Mouse (Mus musculus) mouse trophoblast stem cell (cell line): ENCODE results near the gene Gm10643.

ENCODE experiments used
- in situ Hi-C, 2 experiments: fragments of 300-500 bp; cut with MseI, MboI; formaldehyde crosslinking; loops; 2 replicates in 1 of 2; 3 replicates in 1 of 2; pipeline ENCODE4 v1.15.1; 2025

Gene Gm10643

DNA sequence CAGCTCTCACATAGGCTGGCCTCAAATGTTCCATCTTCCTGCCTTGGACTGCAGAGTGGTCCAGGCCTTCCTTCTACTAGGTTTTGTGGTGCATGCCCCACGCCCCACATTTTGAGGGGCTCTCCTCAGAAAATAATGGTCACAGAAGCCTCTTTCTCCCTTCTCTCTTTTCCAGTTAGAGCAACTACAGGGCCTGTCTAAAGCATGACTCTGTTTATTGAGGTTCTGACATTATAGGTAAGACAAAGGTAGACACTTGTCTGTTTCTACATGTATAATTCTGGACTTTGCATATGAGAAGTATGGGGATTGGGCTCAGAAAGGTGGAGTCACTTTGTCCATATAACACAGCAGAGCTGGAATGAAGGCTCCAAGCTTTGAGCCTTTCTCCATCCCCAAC lies at the start of gene Gm10643:
Gm10643 (minus strand) TSS at position 101 of the 400 bp plus-strand sequence.
- in situ Hi-C loops = no loop called here

DNA sequence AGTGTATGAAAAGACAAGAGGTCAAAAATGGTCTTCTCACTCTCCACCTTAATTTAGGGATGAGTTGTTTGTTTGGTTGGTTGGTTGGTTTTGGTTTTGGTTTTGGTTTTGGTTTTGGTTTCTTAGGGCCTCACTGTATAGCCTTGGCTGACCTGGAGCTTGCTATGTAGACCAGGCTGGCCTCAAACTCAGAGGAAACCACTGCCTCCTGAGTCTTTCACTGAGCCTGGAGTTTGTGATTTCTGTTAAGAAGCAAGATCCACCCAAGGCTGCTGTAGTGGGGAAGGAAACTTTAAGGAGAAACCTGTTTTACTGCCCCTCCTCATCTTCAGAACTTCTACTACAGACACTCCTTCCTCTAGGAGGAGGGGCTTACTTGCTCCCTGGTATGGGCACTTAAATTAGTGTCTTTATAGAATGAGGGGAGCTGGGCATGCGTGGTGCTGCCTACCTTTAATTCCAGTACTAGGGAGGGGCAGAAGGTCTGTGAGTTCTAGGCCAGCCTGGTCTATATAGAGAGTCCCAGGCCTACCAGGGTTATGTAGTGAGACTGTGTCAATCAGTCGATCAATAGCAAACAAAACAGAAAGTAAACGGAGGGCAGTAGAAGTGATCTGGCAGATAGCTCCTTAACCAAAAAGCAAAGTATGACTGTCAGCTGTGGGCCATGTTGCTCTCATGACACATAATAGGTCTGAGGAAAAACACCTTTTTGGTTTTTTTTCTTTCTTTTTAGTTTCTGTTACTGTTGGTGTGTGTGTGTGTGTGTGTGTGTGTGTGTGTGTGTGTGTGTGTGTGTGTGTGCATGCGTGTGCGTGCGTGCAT lies 41.5 kb upstream of the Gm10643 start:
- in situ Hi-C loops = no loop called here

DNA sequence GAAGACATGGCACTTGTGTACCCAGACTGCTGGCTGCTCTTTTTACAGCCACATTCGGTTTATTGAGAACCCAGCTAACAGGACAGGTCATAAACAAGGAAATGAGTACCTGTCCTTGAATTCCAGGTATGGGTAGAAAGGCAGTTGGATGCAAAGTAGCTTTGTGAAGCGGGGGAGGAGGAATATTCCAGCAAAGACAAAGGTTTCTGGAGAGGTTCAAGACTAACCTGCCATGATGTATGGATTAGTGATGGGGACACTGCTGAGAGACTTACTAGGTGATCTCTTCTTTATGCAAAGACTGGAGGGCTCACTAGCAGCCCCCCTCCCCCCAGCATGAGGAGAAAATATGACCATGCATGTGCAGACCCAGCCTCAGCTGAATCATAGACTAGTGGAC lies 40.7 kb upstream of the Gm10643 start:
- in situ Hi-C loops = no loop called here

DNA sequence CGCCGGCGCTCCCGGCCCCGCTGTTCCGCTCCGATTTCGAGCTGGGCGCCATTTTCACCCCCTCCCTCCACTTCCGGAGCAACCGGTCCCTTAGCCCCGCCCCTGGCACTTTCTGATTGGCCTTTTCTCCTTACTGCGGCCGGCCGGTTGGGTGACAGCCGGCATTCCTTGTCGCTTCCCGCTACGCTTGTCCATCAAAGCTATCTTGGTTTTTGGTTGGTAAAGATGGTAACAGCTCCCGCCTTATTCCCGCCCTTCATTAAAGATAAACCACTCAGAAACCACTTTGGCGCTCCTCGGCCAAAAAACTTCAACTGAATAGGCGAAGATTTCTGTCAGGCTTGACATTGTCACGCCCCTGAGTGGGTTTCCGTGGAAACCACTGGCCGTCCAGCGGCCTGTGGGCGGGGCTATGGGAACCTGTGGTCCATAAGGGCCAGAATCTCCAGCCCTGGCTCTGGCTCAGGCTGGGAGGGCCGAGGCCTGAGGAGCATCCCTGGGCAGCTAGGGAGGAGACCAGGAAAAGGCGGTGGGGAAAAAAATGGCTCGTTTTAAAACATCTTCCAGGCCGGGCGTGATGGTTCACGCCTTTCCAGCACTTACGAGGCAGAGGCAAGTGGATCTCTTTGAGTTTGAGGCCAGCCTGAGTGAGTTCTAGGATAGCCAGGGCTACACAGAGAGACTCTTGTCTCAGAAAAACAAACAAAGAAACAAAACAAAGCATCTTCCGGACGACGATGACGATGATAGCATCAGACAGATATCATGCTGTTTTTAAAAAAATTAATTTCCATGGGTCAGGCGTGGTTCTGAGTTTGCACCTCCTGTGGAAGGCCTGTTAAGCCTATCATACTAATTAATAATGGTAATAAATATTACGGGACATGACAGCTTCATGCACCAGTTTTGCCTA lies 40.0 kb upstream of the Gm10643 start, which contains the start of gene Dcaf15:
Dcaf15 (minus strand) TSS at position 72 of the 913 bp plus-strand sequence.
- in situ Hi-C loops = no loop called here

DNA sequence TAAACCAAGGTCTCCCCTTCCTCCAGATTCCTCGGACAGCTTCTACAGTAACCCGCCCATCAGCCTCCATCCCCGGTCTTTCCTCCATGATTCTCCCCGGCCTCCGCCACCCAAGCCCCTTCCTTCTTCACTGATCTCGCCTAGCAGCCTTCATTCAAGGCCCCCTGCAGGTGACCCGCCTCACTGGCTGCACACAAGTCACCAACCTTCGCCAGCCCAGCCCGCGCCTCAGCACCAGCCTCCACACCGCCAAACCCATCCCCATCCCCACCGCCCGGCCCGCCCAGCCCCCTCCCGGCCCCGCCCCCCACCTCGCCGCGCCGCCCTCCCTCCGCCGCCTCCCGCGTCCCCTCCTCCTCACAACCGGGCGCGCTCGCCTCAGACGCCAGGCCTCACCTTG lies 39.3 kb upstream of the Gm10643 start:
- in situ Hi-C loops = no loop called here

DNA sequence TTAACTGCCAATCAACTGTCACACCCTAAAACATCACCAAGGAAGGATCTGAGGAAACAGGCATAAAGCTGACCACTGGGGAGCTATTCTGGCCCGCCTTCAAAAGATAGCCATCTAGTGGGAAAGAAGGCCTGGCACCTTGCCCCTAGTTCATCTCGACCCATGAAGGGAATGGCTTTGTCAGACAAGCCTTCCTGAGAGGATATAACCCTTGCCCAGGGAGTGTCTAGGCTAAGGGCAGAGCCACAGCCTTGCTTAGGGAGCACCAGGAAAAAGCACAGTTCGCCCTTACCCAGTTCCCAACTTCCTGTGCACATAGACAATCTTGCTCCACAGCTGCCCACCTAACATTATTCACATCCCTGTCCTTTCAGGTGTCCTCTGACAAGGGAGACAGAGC lies 38.7 kb upstream of the Gm10643 start:
- in situ Hi-C loops = no loop called here

DNA sequence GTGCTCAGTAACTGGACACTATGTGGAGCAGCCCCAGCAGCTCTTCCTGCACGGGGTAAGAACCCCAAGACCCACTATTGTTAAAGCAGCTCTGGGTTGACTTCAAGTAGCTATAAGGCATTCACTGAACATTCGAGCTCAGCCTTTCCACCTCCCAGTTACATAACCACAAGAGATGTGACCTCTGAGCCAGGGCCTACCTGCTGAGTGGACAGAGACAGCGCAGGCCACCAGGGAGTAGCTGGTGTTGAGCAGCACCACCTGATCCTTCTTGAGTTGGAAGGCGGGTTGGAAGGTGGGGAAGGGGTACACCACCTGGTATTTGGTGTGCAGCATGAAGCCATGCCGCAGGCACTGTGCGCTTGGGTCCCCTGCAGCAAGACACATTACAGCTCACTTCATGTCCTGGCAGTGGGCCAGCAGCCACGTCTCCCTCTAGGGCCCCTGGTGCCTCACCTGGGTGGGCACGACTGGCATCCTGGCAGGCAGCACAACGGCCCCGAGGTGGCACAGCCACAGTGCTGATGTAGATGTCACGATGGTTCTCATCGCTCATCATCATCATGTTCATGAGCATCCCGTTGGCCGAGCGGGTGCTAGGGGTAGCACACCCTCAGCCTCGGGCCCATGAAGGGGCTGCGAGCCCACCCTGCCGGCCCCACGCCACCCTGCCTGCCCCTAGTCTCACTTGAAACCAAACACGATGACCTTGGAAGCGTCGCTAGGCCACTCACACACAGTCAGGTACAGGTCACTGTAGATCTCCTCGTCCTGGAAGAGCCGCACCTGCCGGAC lies 36.7 kb upstream of the Gm10643 start:
- in situ Hi-C loops = no loop called here

DNA sequence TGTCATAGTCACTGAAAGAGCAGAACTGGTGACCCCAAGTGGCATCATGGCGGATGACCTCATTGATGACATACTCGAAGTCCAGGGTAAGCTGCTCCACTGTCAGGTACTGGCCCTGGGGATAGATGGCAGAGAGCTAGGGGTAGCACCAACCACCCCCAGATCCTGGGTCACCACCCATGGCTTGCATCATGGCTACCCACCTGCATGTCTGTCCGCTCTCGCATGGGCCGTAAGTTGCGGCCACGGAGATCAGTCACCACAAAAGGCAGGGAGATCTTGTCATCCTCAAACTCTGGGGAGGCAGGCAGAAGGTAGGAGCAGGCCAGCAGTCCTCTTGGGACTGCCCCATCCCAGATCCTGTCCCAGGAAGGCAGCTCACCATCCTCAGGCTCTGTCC lies 33.4 kb upstream of the Gm10643 start:
- in situ Hi-C loops = no loop called here

DNA sequence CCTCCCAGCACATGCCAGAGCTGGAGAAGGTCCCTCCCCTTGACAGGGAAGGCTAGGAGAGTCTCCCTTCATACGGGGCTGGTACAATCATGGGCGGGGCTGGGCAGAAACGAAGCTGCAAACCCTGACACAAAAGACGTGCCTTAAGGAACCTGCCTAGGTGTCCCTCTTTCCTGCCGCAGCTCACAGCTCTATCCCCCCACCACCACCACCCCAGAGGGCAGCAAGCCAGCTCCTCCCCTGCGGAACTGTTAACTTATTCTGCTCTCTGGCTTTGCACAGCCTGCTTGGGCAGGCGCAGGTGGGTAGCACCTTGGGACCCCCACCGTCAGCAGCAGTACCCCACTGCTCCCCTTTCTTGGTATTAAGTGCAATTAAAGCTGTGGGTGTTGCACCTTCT lies 31.1 kb upstream of the Gm10643 start:
- in situ Hi-C loops = no loop called here

DNA sequence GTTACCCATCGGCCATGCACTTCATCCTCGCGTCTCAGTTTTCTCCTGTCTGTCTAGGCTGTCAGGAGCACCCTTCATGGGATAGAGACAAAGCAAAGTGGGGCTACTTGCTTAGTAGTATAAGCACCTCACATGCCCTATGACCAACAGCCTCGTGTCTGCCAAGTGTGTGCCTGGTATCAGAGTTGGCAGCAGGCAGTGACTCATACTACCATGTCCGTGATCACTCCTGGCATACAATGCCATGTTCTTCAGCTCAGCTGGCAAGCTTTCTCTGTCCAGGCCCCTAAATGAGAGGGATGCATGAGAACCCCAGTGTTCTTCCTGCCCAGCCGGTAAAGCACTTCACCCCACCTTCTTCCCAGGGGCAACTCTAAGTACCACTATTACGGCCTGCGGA lies 25.6 kb upstream of the Gm10643 start:
- in situ Hi-C loops = no loop called here

DNA sequence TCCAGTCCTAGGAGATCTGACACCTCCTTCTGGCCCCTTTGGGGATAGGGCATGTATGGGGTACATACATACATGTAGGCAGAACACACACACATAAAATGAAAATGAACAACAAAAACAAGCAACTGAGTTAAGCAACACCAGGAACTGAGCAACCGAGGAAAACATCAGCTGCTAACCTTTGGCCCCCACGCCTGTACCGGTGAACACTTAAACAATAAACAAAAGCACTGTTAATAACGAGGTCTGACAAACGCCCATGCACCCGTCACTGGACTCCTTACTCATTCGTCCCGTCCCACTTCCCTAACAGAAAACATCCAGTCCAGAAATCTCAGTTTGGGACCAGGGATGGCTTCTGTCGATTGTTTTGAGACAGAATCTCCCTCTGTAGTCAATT lies 24.3 kb upstream of the Gm10643 start:
- in situ Hi-C loops = no loop called here

DNA sequence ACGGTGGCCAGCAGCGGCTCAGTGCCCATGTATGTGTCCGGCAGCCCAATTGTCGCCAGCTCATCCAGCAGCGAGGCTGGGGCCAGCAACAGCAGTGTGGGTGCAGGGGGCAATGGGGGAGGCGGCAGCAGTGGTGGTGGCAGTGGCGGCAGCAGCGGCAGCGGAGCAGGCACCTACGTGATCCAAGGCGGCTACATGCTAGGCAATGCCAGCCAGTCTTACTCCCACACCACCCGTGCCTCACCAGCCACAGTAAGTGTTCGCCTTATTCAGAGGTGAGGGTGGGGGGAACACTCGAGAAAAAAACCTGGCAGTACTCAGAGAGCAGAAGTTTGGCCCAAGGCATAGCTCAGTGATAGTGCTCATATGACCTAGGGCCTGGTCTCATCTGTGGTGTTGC lies 22.9 kb upstream of the Gm10643 start:
- in situ Hi-C loops = no loop called here

DNA sequence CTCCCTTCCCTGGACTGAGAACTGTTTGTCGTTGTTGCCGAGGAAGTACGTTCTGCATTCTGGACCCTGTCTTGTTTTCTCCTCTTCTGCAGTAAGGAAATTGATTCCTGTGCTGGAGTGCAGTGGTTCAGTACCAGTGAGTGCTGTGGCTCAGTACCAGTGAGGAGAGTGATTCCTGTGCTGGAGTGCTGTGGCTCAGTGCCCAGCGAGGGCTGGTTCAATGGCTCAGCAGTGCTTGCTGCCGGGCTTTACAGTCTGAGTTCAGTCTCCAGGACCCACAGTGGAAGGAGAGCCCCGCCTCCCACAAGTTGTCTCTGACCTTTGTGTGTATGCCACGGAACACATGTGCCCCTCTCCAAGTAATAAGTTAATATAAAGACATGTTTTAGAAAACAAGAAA lies 22.2 kb upstream of the Gm10643 start:
- in situ Hi-C loops = no loop called here

DNA sequence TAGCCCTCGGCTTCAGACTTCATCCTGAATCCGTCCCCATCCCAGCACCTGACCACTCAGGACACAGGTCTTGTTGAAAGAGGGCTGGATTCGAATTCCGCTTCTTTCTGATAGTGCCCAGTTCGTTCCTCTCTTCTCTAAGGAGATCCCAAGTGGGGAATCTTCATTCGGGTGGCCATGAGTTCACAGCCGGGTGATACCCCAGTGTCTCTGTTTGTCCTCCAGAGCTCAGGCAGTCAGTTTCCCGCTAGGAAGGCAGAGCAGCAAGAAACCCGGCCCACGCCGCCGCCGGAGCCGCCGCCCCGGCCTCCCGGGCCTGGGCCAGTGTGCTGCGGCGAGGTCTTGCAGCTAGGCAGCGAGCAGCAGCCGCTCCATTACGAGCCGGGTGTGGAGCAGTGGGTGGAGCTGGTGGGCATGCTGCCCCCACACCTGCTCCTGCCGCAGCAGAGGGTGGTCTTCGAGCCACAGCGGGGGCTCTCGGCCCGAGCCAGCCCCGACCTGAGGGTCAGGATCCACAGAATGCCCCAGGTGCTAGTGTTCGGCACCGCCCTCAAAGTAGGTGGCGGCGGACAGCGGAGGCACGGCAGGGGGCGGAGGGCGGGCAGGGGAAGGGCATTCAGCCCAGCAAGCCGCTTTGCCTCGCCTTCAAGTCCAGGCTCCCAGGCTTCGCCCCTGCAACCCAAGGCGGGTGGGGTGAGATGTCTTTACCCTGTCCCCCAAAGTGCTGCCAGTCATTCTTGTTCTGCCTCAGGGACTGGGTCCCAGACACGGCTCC lies 19.6 kb upstream of the Gm10643 start:
- in situ Hi-C loops = no loop called here

DNA sequence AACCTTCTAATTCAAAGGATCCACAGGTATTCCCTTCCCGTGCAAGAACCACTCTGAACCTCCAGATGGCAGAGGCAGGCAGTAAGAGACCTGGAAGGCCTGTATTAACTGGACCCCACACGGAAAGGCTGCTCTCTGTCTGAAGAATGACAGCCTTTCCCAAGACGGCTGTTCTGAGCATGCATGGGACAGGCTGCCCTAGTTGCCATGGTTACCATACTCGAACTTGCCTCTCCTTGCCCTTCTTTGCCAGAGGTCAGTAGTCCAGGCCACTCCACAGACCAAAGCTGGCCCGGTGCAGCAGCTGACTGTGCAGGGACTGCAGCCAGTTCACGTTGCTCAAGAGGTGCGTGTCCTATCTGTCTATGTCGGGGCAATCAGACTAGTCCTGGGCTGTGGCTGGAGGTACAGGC lies 18.9 kb upstream of the Gm10643 start:
- in situ Hi-C loops = no loop called here

DNA sequence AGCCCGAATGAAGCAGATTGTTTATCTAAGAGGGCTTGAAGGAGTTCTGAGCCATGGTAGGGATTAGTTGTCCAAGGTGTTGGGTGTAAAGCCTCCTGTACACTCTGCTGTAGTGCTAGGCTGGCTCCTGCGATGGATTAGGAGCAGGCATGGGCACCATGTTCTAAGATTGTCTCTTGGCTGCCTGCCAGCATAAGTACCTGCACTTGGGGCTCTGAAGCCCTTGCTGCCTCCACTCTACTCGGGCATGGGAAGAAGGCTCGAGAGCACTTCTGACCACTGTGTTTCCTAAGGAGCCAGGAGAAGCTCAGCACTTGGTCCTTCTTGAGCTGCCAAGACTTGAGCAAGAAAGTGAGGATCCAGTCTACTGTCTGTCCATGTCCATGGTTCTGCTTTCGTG lies 14.3 kb upstream of the Gm10643 start:
- in situ Hi-C loops = no loop called here

DNA sequence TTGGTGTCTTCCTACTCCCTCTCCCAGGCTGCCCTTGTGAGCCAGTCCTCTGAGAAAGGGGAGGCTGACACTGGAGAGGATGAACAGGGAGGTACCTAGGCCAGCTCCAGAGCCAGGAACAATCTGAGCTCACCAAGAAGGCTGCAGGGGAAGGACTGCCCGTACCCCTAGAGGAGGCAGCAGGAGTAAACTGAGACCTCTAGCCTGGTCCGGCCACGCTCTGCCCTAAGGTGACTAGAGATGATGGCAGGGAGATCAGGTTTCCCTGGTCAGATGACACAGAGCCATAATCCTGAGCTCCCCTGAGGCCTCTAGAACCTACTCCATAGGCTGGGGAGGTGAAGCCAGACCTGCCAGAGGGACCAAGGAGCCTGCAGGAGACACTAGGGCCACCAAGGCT lies 11.9 kb upstream of the Gm10643 start:
- in situ Hi-C loops = no loop called here

DNA sequence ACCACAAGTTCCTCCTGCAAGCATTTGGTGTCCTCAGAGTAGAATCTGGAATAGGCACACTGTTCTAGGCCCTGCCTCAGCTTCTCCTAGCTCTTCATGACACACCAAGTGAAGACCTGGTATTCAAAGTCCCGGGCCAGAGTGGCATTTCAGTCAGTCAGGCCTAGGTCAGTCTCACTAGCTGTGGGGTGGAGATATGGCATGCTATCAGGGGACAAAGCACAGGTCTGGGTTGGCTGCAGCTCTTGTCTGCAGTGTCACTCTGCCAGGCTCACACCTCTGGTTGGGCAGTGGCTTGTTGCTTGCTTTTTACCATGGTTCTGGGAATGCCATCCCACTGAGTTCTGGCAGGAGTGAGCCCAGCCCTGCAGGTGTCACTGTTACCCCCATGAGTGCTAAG lies 11.5 kb upstream of the Gm10643 start:
- in situ Hi-C loops = no loop called here

DNA sequence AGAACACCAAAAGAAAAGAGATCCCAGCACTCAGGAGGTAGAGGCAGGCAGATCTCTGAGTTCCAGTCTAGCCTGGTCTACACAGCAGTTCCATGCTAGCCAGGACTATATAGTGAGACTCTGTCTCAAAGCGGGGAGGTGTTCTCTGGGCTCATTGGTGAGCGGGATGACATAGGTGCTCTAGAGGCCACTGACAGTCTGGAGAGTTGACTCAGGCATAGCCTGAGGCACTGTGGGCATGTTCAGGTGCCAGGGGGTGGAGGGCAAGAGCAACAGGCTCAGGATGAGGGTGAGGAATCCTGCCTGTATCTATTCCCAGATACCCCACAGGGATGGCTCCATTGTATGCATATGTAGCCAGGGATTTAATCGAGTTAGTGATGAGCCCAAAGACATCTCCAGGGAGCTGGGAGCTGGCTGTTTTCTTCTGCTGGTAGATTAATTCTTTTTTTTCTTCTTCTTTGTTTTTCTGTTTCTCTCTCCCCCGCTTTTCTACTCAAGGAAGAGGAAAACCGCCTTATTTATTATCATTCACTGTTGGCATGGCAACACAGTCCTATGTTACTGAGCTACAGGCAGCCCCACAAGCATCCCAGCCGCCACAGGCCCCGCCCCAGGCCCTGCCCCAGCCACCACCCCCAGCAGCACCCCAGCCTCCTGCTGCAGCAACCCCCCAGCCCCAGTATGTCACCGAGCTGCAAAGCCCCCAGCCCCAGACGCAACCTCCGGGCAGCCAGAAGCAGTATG lies 8.5 kb upstream of the Gm10643 start:
- in situ Hi-C loops = no loop called here

DNA sequence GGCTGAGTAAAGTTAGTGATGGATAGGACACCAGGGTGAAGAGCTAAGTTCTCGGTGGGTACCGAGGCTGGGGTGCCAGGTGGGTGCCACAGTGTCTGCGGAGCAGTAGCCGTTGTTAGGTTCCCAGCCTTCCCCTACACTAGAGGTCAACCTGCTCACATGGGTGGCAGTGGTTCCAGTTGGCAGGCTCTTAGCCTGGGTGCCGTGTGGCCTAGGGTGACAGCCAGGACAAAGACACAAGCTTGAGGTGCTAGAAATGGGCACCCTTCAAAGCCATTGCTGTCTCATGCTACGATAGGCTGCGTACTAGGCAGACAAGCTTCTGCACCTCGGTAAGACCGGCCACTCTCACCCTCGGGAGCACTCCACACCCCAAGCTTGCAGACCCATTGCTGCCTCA lies 7.4 kb upstream of the Gm10643 start:
- in situ Hi-C loops = no loop called here
